Mouse (Mus musculus) fat pad, adult 2 months (tissue): ENCODE measurements around the gene Sptb.

Source experiments
- DNase-seq: peaks from one replicate; pipeline ENCODE4 v3.0.0-alpha.2; 2011; ENCODE audit warnings: low read depth, low spot score; ENCODE audit errors: extremely low read depth

Gene Sptb

DNA sequence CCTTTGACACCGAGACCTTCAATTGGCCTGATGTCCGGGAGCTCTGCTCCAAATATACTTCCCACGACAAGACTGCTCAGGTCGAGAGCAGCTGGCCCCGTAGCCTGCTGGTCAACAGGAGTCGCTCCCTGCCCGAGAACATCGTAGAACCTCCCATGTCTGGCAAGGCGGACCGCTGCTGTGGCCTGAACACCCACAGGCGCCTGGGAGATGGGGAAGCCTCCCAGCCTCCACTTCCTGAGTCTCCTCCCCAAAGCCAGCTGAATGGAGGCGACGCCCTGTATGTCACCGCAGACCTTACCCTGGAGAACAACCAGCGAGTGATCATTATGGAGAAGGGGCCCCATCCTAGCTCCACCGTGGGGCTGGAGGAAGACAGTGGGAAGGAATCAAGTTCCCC, 132.5 kb downstream of the Sptb start:
- no peak for DNase-seq

DNA sequence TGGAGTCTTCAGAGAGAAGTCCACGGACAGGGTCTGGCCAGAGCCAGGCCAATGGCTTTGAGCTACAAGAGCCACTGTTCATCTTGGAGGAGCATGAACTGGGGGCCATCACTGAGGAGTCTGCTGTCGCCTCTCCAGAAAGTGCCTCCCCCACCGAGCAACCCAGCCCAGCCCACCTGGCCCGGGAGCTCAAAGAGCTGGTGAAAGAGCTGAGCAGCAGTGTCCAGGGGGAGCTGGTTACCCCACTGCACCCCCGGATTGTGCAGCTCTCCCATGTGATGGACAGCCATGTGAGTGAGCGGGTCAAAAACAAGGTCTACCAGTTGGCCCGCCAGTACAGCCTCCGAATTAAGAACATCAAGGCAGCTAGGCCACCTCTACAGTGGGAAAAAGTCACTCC, 133.5 kb downstream of the Sptb start:
- no peak for DNase-seq

DNA sequence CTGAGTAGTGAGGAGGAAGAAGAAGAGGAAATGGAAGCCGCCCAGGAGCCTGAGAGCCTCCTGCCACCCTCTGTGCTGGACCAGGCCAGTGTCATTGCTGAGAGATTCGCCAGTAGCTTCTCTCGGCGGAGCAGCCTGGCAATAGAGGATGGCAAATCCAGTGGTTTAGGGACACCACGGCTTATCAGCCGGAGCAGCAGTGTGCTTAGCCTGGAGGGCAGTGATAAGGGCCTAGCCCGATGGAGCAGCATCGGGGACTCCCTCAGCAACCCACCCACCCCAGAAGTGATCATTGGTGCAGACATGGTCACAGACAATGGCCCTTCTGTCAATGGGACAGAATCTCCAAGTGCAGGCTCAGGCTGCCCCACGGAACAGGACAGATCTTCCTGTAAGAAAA, 134.3 kb downstream of the Sptb start:
- DNase-seq: no peak

DNA sequence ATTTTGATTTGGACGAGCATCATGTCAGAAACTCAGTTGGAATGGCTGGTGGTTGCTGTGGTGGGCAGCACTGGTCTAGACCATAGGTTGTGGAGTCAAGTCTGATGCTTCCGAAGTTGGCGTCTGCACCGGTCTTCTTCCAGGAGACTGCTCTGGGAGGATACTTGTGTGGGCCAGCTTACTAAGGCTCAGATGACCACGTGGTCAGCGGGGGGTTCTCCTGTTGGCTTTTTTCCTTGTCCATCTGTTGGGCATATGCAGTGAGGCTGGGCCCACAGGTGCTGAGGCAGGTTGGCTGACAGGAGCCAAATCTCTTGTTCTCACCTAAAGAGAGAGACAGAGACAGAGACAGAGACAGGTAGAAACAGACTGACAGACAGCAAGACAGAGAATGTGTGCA, 135.5 kb downstream of the Sptb start:
- no peak for DNase-seq

DNA sequence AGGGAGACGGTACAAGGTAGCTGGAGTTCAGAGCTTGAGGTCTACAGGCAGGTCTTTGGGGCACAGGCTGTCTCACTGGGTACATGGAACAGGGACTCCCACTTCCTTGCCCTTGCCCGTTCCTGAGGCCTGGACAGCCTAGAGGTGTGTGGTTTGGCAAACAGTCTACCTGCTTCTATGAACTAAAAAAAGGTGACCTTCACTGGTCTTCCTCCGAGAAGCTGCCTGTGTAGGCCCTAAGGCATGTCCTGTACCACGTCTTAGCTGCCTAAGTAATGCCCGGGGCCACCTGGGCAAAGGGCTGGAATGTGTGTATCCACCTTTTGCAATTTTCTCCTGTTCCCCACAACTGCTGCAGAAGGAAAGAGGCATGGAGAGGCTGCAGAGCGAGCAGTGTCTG, 137.0 kb downstream of the Sptb start:
- DNase-seq: peak; percentile 57

DNA sequence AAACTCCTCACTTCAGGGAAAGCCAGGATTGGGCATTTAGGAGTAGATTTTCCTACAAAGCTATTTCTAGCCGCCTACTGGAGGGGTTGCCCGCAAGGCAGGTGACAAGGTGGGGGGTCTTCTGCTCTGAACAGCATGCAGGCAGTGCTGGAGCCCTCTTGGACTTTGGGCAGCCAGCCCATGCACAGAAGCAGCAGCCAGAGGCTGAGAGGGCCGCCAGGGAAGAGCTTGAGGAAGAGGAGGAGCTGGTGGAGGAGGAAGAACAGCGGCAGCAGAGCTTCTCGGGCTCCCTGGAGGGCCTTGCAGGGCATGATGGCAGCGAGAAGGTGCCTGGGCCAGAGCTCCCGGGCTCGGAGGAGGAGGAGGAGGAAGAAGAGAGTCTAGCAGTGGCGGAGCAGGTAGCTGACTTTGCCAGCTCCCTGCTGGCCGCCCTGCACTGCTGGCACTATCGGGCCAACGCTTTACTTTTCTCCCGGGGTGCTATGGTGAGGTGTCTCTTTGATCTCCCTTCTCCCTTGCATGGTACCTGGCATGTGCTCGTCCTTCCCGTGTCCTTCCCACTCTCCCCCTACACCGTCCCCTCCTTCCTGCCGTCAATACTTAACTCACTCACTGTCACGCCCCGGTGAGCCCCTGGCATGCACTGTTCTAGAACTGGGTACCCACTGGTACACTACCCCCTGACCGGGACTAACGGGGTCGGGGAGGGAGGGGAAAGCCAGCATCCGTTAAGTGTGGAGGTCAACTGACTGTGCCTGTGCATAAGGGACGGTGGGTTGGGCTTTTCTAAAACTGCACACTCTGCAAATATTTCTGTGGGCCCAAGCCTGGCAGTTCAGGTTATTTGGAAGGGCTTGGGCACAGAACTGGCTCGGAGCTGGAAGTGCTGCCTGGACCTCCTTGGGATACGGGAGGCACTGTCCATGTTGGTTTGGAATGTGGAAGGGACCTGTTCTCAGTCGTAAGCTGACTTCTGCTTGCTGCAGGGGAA, 137.8 kb downstream of the Sptb start:
- DNase-seq: no peak

DNA sequence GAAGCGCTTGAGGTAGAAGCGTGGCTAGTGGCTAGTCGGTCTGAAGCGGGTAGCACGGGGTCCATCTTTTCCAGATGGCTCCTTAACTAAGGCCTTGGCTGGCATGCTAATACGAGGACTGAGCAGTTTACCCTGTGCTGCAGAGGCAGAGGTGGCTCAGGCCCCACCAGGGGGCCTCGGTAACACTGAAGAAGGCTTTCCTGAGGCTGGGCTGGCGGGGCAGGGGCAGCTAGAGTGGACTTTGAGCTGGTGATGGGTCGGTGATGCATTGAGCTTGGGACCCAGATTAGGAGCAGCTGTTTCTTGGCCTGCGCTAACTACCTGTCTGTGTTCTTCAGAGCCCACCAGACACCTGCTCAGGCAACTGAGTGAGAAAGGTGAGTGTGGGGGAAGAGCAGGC, 139.1 kb downstream of the Sptb start:
- DNase-seq: no peak

DNA sequence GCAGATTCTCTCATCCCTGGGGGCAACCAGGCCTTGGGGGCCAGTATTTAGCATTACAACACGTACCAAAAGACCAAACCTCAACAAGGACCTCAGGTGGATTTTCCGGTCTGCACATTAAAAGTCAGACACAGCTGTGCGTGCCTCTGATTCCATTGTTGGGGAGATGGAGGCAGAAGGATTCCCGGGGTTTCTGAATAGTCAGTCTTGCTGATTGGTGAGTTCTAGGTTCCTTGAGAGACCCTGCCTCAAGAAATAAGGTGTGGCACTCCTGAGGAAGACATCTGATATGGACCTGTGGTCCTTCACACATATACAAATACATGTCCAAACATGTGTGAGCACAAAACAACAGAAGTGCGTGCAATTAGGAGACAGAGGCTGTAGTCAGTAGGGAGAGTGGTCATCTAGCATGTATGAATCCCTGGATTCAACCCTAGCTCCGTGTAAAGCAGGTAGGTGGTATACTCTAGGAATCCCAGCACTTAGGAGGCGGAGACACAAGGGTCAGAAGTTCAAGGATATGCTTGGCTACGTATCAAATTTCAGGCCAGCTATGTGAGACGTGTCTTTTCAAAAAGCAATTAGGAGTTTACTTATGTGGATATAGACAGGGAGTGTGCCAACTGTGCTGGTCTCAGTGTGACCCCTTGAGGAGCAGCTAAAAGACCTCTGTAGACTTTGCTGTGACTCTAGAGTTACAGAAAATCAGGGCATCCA, 140.0 kb downstream of the Sptb start:
- no peak for DNase-seq

DNA sequence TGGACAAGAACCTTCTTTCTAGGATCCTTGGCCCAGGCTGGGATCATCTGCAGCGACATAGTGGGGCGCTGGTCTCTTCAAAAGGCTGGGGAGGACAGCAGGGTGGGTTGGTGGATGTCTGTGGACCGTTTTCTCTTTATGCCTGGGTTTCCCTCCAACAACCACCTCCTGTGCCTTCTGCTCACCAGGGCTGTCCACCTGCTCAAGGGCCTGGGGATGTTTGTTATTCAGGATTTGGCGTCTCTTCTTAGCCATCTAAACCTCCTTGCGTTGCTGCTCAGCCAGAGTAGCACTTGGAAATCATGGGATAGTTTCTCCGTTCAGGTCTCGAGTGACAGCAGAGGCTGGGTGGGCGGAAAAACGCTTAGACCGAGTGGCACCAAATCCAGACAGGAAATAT, 144.1 kb downstream of the Sptb start:
- DNase-seq: no peak

DNA sequence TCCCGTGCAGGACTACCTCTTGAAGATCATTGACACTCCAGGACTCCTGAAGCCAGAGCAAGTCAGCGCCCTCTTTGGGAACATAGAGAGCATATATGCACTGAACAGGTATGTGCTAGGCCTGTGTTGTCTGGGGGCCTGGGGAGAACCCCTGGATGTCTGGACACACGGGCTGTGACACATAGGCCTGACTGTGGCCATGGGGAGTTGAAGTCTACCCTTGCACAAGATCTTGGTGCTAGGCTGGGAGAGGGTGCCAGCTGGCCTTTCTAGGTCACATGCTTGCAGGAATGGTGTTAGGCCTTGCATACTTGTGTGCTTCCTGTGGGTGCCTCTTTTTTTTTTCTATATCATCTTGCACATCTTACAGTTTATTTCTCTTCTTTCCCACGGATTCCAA, 148.2 kb downstream of the Sptb start:
- DNase-seq: no peak

DNA sequence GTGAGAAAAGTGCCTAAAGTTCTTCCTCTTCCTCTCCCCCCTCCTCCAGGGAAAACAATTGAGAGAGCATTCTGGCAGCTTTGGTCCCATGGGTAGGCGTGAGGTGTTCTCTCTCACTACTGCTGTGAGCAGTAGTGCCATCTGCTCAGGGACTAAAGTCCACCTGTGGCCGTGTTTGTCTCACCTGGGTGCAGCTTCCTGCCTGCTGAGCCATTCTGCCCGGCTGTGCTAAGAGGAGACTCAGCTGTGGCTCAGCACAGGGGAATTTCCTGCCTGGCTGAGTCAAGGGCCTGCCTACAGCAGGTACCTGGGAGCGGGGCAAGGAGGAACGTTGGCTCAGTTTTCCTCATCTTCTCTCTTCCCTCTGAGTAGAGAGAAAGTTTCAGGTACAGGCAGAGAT, 152.1 kb downstream of the Sptb start:
- DNase-seq: no peak

DNA sequence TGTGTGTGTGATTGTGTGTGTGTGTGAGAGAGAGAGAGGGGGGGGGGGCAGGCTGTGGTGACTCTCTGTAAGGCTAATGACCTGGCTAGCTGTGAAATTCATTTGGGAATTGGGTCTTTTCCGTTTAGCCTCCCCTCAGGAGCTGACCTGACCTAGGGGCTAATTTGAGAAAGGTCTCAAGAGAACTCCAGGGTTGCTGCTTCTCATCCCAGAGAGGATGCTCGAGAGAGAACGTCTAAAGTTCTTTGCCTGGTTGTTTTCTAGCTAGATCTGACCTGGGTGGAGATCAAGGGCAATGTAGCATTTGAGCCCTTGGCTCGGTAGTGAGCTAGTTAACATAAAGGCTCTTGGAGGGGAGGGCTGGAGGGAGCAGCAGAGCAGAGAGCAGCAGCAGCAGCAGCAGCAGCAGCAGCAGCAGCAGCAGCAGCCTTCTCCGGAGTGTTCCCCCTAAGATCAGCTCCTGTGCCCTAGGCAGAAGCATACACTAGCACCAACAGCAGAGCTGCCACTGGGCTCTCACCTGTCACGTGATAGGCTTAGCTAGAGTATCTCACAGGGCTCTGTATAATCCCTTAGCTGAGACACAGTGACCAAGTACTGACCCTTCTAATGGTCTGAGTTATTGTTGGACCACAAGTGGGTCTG, 153.5 kb downstream of the Sptb start:
- no peak for DNase-seq

DNA sequence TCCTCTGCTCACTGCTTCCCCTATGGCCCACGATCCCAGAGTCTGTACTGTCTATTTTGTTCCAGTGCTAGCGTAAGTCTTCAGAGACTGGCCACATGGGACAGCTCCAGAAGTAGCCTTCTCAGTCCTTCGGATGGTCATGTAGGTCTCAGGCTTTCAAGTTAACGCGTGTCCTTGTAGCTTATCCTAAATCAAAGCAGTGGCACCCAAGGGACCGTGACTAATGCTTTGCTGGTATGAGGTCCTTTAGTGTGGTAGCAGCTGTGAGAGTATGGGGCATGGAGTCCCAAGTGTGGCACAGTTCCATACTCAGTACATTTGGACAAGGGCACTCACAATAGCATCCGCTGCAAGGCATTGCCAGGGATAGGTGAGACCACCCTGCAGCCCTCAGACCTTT, 154.2 kb downstream of the Sptb start:
- DNase-seq: no peak

DNA sequence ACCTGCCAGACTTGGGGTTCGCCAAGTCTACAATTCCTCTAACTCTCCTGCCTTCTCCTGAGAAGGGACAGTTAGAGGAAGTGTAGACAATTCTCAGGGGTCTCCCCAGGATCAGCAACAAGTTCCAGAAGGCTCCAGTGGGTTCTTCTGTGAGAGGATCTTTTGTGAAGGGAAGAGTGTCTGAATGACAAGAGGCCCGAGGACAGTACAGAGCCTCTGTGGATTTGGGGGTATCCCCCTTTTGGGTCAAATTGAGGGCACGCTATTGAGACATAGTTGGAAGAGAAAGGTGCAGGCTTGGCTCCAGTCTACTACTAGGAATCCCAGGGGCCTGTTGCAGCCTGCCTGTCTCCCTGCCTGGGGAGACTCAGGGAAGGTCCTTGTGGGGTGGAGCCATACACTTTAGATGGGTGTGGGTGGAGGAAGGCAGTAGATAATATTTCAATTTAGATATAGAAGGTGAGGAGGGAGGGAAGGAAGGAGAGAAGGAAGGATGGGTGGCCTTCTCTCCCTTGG, 155.4 kb downstream of the Sptb start:
- DNase-seq: no peak

DNA sequence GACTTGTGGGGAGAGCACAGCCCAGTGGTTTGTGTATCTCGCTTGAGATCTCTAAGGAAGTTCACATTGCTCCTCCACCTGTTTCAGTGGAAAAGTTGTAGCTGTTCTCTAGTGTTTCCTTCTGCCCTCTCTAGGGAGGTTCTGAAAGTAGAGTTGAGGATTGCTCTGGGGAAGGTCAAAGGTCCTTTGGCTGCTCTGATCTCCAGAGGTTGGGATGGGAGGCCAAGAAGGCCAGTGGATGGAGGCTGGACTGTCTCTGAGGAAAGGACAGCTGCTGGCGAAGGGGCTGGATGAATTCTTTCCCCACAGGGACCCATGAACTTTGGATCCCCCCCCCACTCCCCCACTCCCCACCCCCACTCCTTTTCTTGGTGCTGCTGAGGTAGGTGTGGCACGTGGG, 156.0 kb downstream of the Sptb start:
- no peak for DNase-seq

DNA sequence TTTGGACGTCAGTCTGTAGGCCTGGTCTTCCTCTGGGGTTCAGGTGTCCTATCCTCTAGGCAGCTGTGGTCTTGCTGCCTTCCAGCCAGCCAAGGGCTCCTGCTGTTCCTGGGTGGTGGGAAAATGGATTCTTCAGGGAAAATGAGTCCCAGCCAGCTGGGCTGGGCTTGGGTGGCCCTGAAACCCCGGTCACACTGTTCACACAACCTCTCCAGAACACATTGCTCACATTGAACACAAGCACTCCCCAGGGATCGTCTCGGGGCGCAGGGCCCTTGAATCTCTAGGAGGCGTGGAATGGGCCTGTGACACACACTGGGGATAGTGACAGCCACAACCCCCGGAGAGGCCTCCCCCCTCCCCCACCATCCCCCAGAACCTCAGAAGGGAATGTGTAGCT, 156.4 kb downstream of the Sptb start:
- no peak for DNase-seq

DNA sequence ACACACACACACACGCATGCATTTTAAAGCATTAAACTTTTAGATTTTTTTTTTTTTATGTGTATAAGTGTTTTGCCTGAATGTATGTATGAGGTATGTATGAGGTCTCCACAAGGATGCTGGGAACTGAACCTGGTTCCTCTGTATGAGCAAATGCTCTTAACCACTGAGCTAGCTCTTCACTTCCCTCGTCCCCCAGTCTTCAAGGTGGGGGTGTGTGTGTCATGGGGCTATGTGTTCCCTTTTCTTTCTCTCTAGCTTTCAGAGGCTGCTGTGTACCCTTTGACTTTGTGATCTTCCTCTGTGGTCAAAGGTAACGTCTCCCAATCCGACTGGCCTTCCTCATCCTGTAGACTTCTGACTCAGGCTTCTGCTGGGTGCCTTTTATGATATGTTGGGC, 157.4 kb downstream of the Sptb start:
- DNase-seq: no peak

DNA sequence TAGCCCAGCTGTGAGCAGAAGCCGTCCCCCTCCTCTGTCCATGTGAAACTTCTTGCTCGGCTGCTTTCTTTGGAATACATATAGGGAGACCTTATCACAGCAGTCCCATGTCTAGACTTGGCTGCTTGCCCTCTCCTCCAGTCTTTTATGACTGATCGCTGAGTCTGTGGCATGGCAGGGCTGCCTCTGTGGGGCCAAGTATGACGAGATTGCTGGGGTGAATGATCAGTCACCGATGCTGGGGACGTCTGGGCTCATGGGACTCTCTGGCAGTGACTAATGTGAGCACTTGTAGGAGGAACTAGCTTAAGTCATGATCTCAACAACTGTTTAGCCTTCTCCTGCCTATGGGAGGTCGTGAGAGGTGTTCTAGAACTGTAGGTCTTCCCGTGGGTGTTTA, 158.0 kb downstream of the Sptb start:
- no peak for DNase-seq

DNA sequence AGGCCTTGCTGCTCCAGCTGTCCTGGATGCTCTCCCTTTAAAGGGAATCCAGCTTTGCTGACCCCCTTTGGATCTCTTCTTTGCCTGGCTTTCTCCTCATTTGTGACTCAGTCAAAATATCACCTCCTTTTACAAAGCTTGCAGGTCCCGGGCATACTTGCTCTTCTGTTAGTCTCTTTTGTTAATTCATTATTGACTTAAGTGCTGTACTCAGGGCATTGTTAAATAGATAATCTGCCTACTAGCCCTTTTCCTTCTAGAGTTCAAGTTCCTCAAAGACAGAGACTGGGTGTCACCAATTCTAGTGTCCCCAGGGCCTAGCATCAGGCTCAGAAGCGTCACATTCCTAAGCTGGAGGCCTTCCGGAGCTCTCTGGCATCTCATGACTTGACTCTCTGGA, 161.1 kb downstream of the Sptb start:
- no peak for DNase-seq

DNA sequence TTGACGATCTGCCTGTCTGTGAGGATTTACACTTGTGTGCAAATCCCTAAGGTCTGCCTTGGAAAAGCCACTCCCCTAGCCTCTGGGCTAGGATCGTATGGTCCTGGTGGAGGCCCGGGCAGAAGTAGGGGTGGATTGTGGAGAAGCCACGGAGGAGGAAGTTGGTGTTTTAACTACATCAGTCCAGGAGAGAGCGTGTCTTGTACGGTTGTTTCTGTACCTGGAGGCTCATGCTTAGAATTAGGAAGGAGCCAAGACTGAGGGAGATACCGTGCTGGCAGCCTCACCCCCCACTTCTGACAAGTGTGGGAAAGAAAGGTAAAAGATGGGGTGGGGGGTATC, 162.3 kb downstream of the Sptb start:
- DNase-seq: no peak

DNA sequence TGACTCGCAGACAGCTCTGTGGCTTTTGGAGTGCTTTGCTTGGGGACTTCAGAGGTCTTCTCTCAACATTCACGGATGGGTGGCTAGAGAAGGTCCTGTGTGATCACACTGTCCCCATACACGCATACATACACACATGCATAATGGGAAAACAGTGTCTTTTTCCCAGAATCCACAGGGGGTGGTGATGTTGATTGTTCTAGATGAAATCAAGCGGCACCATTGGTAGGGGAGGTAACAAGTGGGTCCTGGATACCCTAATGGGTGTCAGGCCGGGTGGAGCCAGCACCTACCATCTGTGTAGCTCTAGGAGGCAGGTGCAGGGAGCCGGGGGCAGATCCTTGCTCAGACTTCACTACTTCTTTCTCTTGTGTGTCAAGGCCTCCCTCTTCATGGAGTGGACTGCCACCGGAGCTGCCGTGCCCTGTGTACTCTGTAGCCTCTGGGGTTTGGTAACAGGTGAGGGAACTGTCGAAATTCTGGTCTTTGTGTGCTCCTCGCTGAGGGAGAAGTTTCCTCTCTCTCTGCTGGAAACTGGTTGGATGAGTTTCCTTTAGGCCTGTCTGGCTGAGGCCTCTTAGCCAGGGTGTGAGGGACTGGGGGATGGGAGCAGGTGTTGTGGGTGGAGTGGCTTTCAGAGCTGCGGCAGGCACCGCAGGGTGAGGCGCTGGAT, 162.8 kb downstream of the Sptb start:
- DNase-seq: peak; percentile 95
